Mouse (Mus musculus) kidney, embryonic 16.5 days (tissue): ENCODE results near the gene Trim80. TPM values are rescaled to one million over a fixed set of nuclear protein-coding genes. Genes with fewer than 3 reads are reported as not detected.
"Not testable (repeated sequence)": the region's sequence is repeated elsewhere in the genome, so short reads cannot be mapped to it uniquely, and the experiment has no call there.

Source experiments
- ATAC-seq: fragments of 200-750 bp; cut with Nextera tagmentation; 2 replicates; pipeline ENCODE4 v1.8.0; 2017; ENCODE audit warnings: moderate TSS enrichment; ENCODE audit not compliant: low FRiP score, low TSS enrichment
- H3K27ac ChIP-seq: fragments of 300-500 bp; sonication (generic); 2 replicates; pipeline ENCODE4 v1.5.1; 2014; ENCODE audit warnings: low read length
- H3K27me3 ChIP-seq: fragments of 300-500 bp; sonication (generic); 2 replicates; pipeline ENCODE4 v1.6.1; 2014; ENCODE audit warnings: low read length, control low read depth, mixed read lengths; ENCODE audit not compliant: insufficient read depth
- H3K36me3 ChIP-seq: fragments of 300-500 bp; sonication (generic); 2 replicates; pipeline ENCODE4 v1.6.1; 2014; ENCODE audit warnings: low read length, control low read depth, mixed read lengths; ENCODE audit not compliant: insufficient read depth
- H3K4me1 ChIP-seq: fragments of 300-500 bp; sonication (generic); 2 replicates; pipeline ENCODE4 v1.6.1; 2014; ENCODE audit warnings: low read length, control low read depth, mixed read lengths; ENCODE audit not compliant: insufficient read depth
- H3K4me2 ChIP-seq: fragments of 300-500 bp; sonication (generic); replicated peaks from 2 replicates; pipeline ENCODE4 v1.6.1; 2014; ENCODE audit warnings: low read depth, low read length
- H3K4me3 ChIP-seq: fragments of 300-500 bp; sonication (generic); 2 replicates; pipeline ENCODE4 v1.5.1; 2014; ENCODE audit warnings: mild to moderate bottlenecking, low read length
- H3K9ac ChIP-seq: fragments of 300-500 bp; sonication (generic); replicated peaks from 2 replicates; pipeline ENCODE4 v1.6.1; 2014; ENCODE audit warnings: low read length
- H3K9me3 ChIP-seq: fragments of 300-500 bp; sonication (generic); 2 replicates; pipeline ENCODE4 v1.6.1; 2016; ENCODE audit warnings: low read length, control low read depth
- WGBS: fragments of 180-500 bp; shearing (Covaris S2); extraction: QIAGEN DNeasy Blood & Tissue Kit; methylation state at CpG from one replicate; pipeline ENCODE4 v1.1.7; 2014; 5-methylcytosine and 5-hydroxymethylcytosine counted together
- polyA plus RNA-seq: library from polyadenylated mRNA; unstranded; fragments of >200 nt; fragmentation: Nextera tagmentation; extraction: Ambion mirVana; gene quantifications from 2 replicates; pipeline ENCODE4 v1.2.1, GENCODE M21; 2015

The Trim80 gene
- polyA plus RNA-seq, 1 experiment from 2014 or later = 0.12 TPM

- H3K4me3 ChIP-seq = no peak overlapping the region
- H3K4me1 ChIP-seq = peaks cover 39% of the 10 kb centered on the region
- no peaks in the 10 kb centered on the region for H3K27me3 ChIP-seq
- ATAC-seq = peak; percentile 33
- WGBS = 6% methylated on average over 15 of the region's 15 CpGs
- peak overlapping the region; percentile 7; the same call in 1 of the 2 replicates for H3K9ac ChIP-seq
- no peaks in the 10 kb centered on the region for H3K9me3 ChIP-seq
- peak overlapping the region; percentile 84 for H3K27ac ChIP-seq
- H3K4me2 ChIP-seq = peak overlapping the region; percentile 18
- 0 out of 2 replicates have a peak, but pooled peaks cover 3% of the 10 kb centered on the region for H3K36me3 ChIP-seq
These were observed 33.4 kb downstream of the Trim80 start for GRCm38 (mm10) chr11:115473626-115474275.

- Histone ChIP-seq H3K4me2 (peak within 1 kb of the TSS; percentile 94), H3K4me1 (peaks cover 39% of the 10 kb centered on the region), H3K36me3 (peaks cover 5% of the 10 kb centered on the region; the same call in 1 of the 2 replicates), H3K4me3 (peak within 1 kb of the TSS; percentile 96), H3K27me3 (no peaks in the 10 kb centered on the region), H3K9ac (peak within 1 kb of the TSS; percentile 78), H3K27ac (peak within 1 kb of the TSS; percentile 84), H3K9me3 (no peaks in the 10 kb centered on the region)
- ATAC-seq = peak; percentile 98
- 1% methylated on average over 26 of the region's 26 CpGs for WGBS
These were observed 34.8 kb downstream of the Trim80 start, which contains the start of gene Armc7 for GRCm38 (mm10) chr11:115475025-115475757. Gene Armc7, plus strand, starts transcription at chr11:115475667.

- WGBS = 2% methylated on average over 28 of the region's 28 CpGs
- peak; percentile 1; the same call in 1 of the 2 replicates for ATAC-seq
- Histone ChIP-seq H3K27ac (peak overlapping the region; percentile 84; the same call in 1 of the 2 replicates), H3K9me3 (no peaks in the 10 kb centered on the region), H3K9ac (peak overlapping the region; percentile 78), H3K4me3 (peak overlapping the region; percentile 96), H3K27me3 (no peaks in the 10 kb centered on the region), H3K36me3 (peaks cover 3% of the 10 kb centered on the region; the same call in 1 of the 2 replicates), H3K4me2 (peak overlapping the region; percentile 94), H3K4me1 (peaks cover 39% of the 10 kb centered on the region)
These were observed 35.5 kb downstream of the Trim80 start for GRCm38 (mm10) chr11:115475758-115476237.

GRCm38 (mm10) chr11:115476630-115477029, 36.3 kb downstream of the Trim80 start:
- peak overlapping the region; percentile 96; the same call in 1 of the 2 replicates for H3K4me3 ChIP-seq
- H3K4me2 ChIP-seq = peak overlapping the region; percentile 94
- ATAC-seq, H3K27me3 ChIP-seq, H3K36me3 ChIP-seq, H3K9me3 ChIP-seq, H3K27ac ChIP-seq: not testable (repeated sequence)
- H3K4me1 ChIP-seq = peaks cover 39% of the 10 kb centered on the region
- peak overlapping the region; percentile 78; the same call in 1 of the 2 replicates for H3K9ac ChIP-seq
- WGBS = 81% methylated on average over 4 of the region's 4 CpGs

GRCm38 (mm10) chr11:115477388-115477787, 37.0 kb downstream of the Trim80 start:
- ATAC-seq, H3K4me2 ChIP-seq, H3K36me3 ChIP-seq, H3K27me3 ChIP-seq, H3K27ac ChIP-seq, H3K9me3 ChIP-seq, H3K9ac ChIP-seq, H3K4me3 ChIP-seq: not testable (repeated sequence)
- WGBS = 89% methylated on average over 7 of the region's 7 CpGs
- peaks cover 39% of the 10 kb centered on the region for H3K4me1 ChIP-seq

GRCm38 (mm10) chr11:115478296-115478938, 38.1 kb downstream of the Trim80 start:
- H3K4me3 ChIP-seq = no peak overlapping the region
- H3K9me3 ChIP-seq = no peaks in the 10 kb centered on the region
- ATAC-seq = no peak

GRCm38 (mm10) chr11:115481553-115482259, 41.4 kb downstream of the Trim80 start:
- no peaks in the 10 kb centered on the region for H3K27me3 ChIP-seq
- no peak for ATAC-seq
- no peak overlapping the region for H3K4me3 ChIP-seq
- no peak overlapping the region for H3K27ac ChIP-seq
- H3K9me3 ChIP-seq = no peaks in the 10 kb centered on the region
- peaks cover 3% of the 10 kb centered on the region; the same call in 1 of the 2 replicates for H3K36me3 ChIP-seq
- peaks cover 9% of the 10 kb centered on the region for H3K4me1 ChIP-seq
- H3K4me2 ChIP-seq = no peak overlapping the region
- H3K9ac ChIP-seq = no peak overlapping the region
- 74% methylated on average over 6 of the region's 6 CpGs for WGBS

More at GRCm38 (mm10) chr11:115478296-115478938, 38.1 kb downstream of the Trim80 start:
- WGBS = 87% methylated on average over 9 of the region's 9 CpGs
- H3K9ac ChIP-seq = no peak overlapping the region
- H3K36me3 ChIP-seq = peaks cover 3% of the 10 kb centered on the region; the same call in 1 of the 2 replicates
- H3K27ac ChIP-seq = no peak overlapping the region
- H3K27me3 ChIP-seq = no peaks in the 10 kb centered on the region
- peaks cover 30% of the 10 kb centered on the region for H3K4me1 ChIP-seq
- H3K4me2 ChIP-seq = no peak overlapping the region

GRCm38 (mm10) chr11:115483278-115483677, 42.9 kb downstream of the Trim80 start:
- peaks cover 3% of the 10 kb centered on the region; the same call in 1 of the 2 replicates for H3K4me1 ChIP-seq
- no peak for ATAC-seq
- H3K4me2 ChIP-seq = no peak overlapping the region
- peaks cover 3% of the 10 kb centered on the region; the same call in 1 of the 2 replicates for H3K36me3 ChIP-seq
- no peaks in the 10 kb centered on the region for H3K27me3 ChIP-seq
- WGBS = 72% methylated on average over 11 of the region's 11 CpGs
- H3K9ac ChIP-seq = no peak overlapping the region
- H3K27ac ChIP-seq = no peak overlapping the region
- no peaks in the 10 kb centered on the region for H3K9me3 ChIP-seq
- H3K4me3 ChIP-seq = no peak overlapping the region

GRCm38 (mm10) chr11:115483726-115484125, 43.4 kb downstream of the Trim80 start:
- Histone ChIP-seq H3K27me3 (no peaks in the 10 kb centered on the region), H3K9ac (no peak overlapping the region), H3K4me2 (no peak overlapping the region), H3K4me1 (peaks cover 3% of the 10 kb centered on the region; the same call in 1 of the 2 replicates), H3K36me3 (peaks cover 3% of the 10 kb centered on the region; the same call in 1 of the 2 replicates), H3K27ac (no peak overlapping the region), H3K9me3 (no peaks in the 10 kb centered on the region), H3K4me3 (no peak overlapping the region)
- no peak for ATAC-seq
- 18% methylated on average over 6 of the region's 6 CpGs for WGBS
